Mouse (Mus musculus) forebrain, embryonic 16.5 days (tissue): ENCODE measurements around the gene Pon3. TPM values are rescaled to one million over a fixed set of nuclear protein-coding genes. Genes with fewer than 3 reads are reported as not detected.
"Not testable (repeated sequence)": the region's sequence is repeated elsewhere in the genome, so short reads cannot be mapped to it uniquely, and the experiment has no call there.

Experiments used
- ATAC-seq: fragments of 200-750 bp; cut with Nextera tagmentation; 2 replicates; pipeline ENCODE4 v1.8.0; 2017; ENCODE audit warnings: mild to moderate bottlenecking, moderate library complexity
- H3K27ac ChIP-seq: fragments of 300-500 bp; sonication (generic); 2 replicates; pipeline ENCODE4 v1.5.1; 2014; ENCODE audit warnings: low read length, control low read depth
- H3K27me3 ChIP-seq: fragments of 300-500 bp; sonication (generic); replicated peaks from 2 replicates; pipeline ENCODE4 v1.6.1; 2014; ENCODE audit warnings: low read length; ENCODE audit not compliant: control insufficient read depth, insufficient read depth
- H3K36me3 ChIP-seq: fragments of 300-500 bp; sonication (generic); 2 replicates; pipeline ENCODE4 v1.6.1; 2014; ENCODE audit not compliant: control insufficient read depth, insufficient read depth
- H3K4me1 ChIP-seq: fragments of 300-500 bp; sonication (generic); replicated peaks from 2 replicates; pipeline ENCODE4 v1.6.1; 2014; ENCODE audit warnings: low read length; ENCODE audit not compliant: control insufficient read depth, insufficient read depth
- H3K4me2 ChIP-seq: fragments of 300-500 bp; sonication (generic); 2 replicates; pipeline ENCODE4 v1.6.1; 2014; ENCODE audit warnings: mild to moderate bottlenecking, low read length, control low read depth
- H3K4me3 ChIP-seq: fragments of 300-500 bp; sonication (generic); replicated peaks from 2 replicates; pipeline ENCODE4 v1.5.1; 2014; ENCODE audit warnings: mild to moderate bottlenecking, low read length, control low read depth
- H3K9ac ChIP-seq: fragments of 300-500 bp; sonication (generic); replicated peaks from 2 replicates; pipeline ENCODE4 v1.6.1; 2014; ENCODE audit warnings: low read depth, low read length, control low read depth
- H3K9me3 ChIP-seq: fragments of 300-500 bp; sonication (generic); 2 replicates; pipeline ENCODE4 v1.6.1; 2016; ENCODE audit warnings: low read length; ENCODE audit not compliant: control insufficient read depth
- WGBS: fragments of 180-500 bp; shearing (Covaris S2); extraction: QIAGEN DNeasy Blood & Tissue Kit; methylation state at CpG from one replicate; pipeline ENCODE4 v1.1.7; 2014; 5-methylcytosine and 5-hydroxymethylcytosine counted together
- polyA plus RNA-seq: library from polyadenylated mRNA; unstranded; fragments of >200 nt; fragmentation: Nextera tagmentation; extraction: Ambion mirVana; gene quantifications from 2 replicates; pipeline ENCODE4 v1.2.1, GENCODE M21; 2015

The Pon3 gene
- polyA plus RNA-seq, 1 experiment from 2014 or later, result 2.6 TPM

- H3K9ac ChIP-seq, result no peak overlapping the region
- no peak for ATAC-seq
- no peak overlapping the region for H3K4me3 ChIP-seq
- H3K4me1 ChIP-seq, result no peaks in the 10 kb centered on the region
- H3K9me3 ChIP-seq, result no peaks in the 10 kb centered on the region
- WGBS, result 95% methylated on average over 1 of the region's 1 CpGs
- H3K27me3 ChIP-seq, result no peaks in the 10 kb centered on the region
- no peaks in the 10 kb centered on the region for H3K36me3 ChIP-seq
- no peak overlapping the region for H3K4me2 ChIP-seq
- no peak overlapping the region for H3K27ac ChIP-seq
Measured at GRCm38 (mm10) chr6:5233812-5234211, 22.3 kb downstream of the Pon3 start.

- H3K27ac ChIP-seq, result no peak overlapping the region
- ATAC-seq, result no peak
- no peak overlapping the region for H3K4me2 ChIP-seq
- H3K27me3 ChIP-seq, result no peaks in the 10 kb centered on the region
- no peak overlapping the region for H3K4me3 ChIP-seq
- WGBS, result 94% methylated on average over 4 of the region's 4 CpGs
- no peaks in the 10 kb centered on the region for H3K9me3 ChIP-seq
- no peaks in the 10 kb centered on the region for H3K36me3 ChIP-seq
- no peaks in the 10 kb centered on the region for H3K4me1 ChIP-seq
- H3K9ac ChIP-seq, result no peak overlapping the region
Measured at GRCm38 (mm10) chr6:5232022-5232421, 24.1 kb downstream of the Pon3 start.

DNA sequence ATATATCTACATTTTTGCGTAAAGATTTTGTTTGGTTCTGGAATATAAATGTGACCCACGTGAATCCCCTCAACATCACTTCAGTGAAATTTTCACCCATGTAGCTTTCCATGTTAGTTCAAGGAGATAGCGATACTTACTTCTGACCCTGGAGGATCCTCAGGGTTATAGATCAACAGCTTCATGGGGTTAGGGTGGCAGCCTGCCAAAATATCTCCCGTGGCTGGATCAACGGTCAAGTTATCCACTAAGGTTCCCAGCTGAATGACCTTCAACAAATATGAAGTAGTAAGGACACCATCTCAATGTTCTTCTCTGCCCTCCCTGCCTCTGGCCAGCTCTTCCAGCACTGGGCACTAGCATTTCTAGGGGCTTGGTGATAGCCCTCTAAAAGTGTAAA, 25.8 kb downstream of the Pon3 start:
- Histone ChIP-seq H3K4me2 (no peak overlapping the region), H3K9me3 (no peaks in the 10 kb centered on the region)

DNA sequence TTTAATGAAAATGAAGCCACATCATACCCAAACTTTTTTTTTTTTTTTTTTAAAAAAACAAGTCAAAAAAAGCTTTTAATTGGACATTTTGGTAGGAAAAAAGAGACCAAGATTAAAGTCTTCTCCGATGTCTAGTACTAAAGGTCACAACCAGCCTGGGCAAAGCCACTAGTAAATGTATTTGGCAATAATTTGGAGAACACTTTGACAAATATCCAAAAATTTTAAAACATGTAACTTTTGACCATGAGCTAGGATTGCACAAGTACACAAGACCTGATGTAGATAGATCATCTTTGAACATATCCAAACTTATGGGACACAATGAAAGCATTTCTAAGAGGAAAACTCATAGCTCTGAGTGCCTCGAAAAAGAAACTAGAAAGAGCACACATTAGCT, 32.5 kb downstream of the Pon3 start:
- not testable (repeated sequence) for H3K4me2 ChIP-seq, ATAC-seq, H3K9ac ChIP-seq, H3K4me1 ChIP-seq, H3K4me3 ChIP-seq, H3K27me3 ChIP-seq, H3K27ac ChIP-seq, H3K9me3 ChIP-seq, H3K36me3 ChIP-seq
- WGBS, result 73% methylated on average over 2 of the region's 2 CpGs

More for the DNA sequence above, 25.8 kb downstream of the Pon3 start:
- Histone ChIP-seq H3K27me3 (no peaks in the 10 kb centered on the region), H3K36me3 (no peaks in the 10 kb centered on the region), H3K4me1 (no peaks in the 10 kb centered on the region), H3K27ac (no peak overlapping the region), H3K4me3 (no peak overlapping the region), H3K9ac (no peak overlapping the region)
- WGBS, result 91% methylated on average over 5 of the region's 5 CpGs
- no peak for ATAC-seq

DNA sequence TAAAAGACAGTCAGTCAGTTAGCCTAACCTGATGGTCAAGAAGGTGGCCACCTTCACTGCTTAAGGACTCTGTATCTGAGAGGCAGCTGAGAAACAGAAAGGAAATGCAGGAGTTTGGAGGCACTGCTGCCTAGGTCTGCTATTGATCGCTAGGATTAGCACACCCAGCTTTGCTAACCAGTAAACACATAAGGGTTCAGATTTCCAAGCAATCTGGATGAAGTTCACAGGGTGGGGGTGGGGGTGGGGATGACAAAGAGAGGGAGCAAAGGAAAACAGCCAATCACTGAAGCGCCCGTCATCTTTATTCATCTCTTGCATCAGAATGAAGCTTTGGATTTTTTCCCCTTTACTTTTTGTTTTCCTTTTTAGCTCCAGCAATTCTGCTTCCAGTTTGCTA, 34.0 kb downstream of the Pon3 start:
- WGBS, result 69% methylated on average over 3 of the region's 3 CpGs
- H3K9me3 ChIP-seq, result no peaks in the 10 kb centered on the region
- no peak overlapping the region for H3K9ac ChIP-seq
- no peaks in the 10 kb centered on the region for H3K4me1 ChIP-seq
- no peak overlapping the region for H3K4me3 ChIP-seq
- H3K4me2 ChIP-seq, result no peak overlapping the region
- ATAC-seq, result no peak
- no peaks in the 10 kb centered on the region for H3K36me3 ChIP-seq
- no peak overlapping the region for H3K27ac ChIP-seq
- no peaks in the 10 kb centered on the region for H3K27me3 ChIP-seq

- Histone ChIP-seq H3K4me2 (no peak overlapping the region), H3K27ac (no peak overlapping the region), H3K36me3 (no peaks in the 10 kb centered on the region), H3K9ac (no peak overlapping the region), H3K9me3 (no peaks in the 10 kb centered on the region), H3K4me1 (no peaks in the 10 kb centered on the region), H3K27me3 (no peaks in the 10 kb centered on the region), H3K4me3 (no peak overlapping the region)
- WGBS, result 92% methylated on average over 4 of the region's 4 CpGs
- no peak for ATAC-seq
Measured at GRCm38 (mm10) chr6:5218190-5218589, 37.9 kb downstream of the Pon3 start.

DNA sequence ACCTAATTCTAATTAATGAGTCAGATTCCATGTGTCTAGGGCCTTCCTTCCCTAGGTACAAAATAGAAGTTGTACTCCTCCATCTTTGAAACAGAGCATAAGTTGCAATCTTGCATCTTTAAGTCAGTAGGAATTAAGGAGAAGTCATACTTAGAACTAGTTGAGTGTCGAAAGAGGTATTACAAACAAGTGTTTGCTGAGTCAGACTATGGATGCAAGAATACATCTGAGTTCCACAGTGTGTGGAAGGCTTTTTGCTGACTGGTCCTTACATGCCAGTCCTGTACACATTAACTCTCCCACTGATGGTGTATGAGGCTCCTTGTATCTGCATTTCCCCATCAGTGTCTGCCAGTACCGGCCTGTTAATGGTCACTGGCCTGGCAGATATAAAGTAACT, 48.3 kb downstream of the Pon3 start:
- no peak for ATAC-seq
- Histone ChIP-seq H3K4me2 (no peak overlapping the region), H3K36me3 (no peaks in the 10 kb centered on the region), H3K27ac (no peak overlapping the region), H3K9me3 (no peaks in the 10 kb centered on the region), H3K4me3 (no peak overlapping the region), H3K4me1 (no peaks in the 10 kb centered on the region), H3K9ac (no peak overlapping the region), H3K27me3 (no peaks in the 10 kb centered on the region)
- 89% methylated on average over 2 of the region's 2 CpGs for WGBS

GRCm38 (mm10) chr6:5199916-5200315, 56.2 kb downstream of the Pon3 start:
- no peaks in the 10 kb centered on the region for H3K27me3 ChIP-seq
- no peak overlapping the region for H3K27ac ChIP-seq
- WGBS, result 90% methylated on average over 3 of the region's 3 CpGs
- H3K4me2 ChIP-seq, result no peak overlapping the region
- H3K9me3 ChIP-seq, result no peaks in the 10 kb centered on the region
- no peaks in the 10 kb centered on the region for H3K4me1 ChIP-seq
- no peak for ATAC-seq
- no peaks in the 10 kb centered on the region for H3K36me3 ChIP-seq
- no peak overlapping the region for H3K4me3 ChIP-seq
- no peak overlapping the region for H3K9ac ChIP-seq

- H3K4me2 ChIP-seq, result no peak overlapping the region
- no peaks in the 10 kb centered on the region for H3K4me1 ChIP-seq
- H3K9ac ChIP-seq, result no peak overlapping the region
- WGBS, result 88% methylated on average over 8 of the region's 8 CpGs
- H3K27me3 ChIP-seq, result no peaks in the 10 kb centered on the region
- H3K36me3 ChIP-seq, result no peaks in the 10 kb centered on the region
- H3K27ac ChIP-seq, result no peak overlapping the region
- ATAC-seq, result no peak
- H3K4me3 ChIP-seq, result no peak overlapping the region
- no peaks in the 10 kb centered on the region for H3K9me3 ChIP-seq
Measured at GRCm38 (mm10) chr6:5199376-5199905, 56.6 kb downstream of the Pon3 start.

GRCm38 (mm10) chr6:5198590-5198989, 57.5 kb downstream of the Pon3 start:
- Histone ChIP-seq H3K4me1 (no peaks in the 10 kb centered on the region), H3K4me2 (no peak overlapping the region), H3K36me3 (no peaks in the 10 kb centered on the region), H3K27me3 (no peaks in the 10 kb centered on the region), H3K9me3 (no peaks in the 10 kb centered on the region), H3K4me3 (no peak overlapping the region), H3K27ac (no peak overlapping the region), H3K9ac (no peak overlapping the region)
- ATAC-seq, result no peak
- 91% methylated on average over 5 of the region's 5 CpGs for WGBS
